Mouse (Mus musculus) stomach, embryonic 14.5 days (tissue): ENCODE data around the gene Pnpo. TPM values are rescaled to one million over a fixed set of nuclear protein-coding genes. Genes with fewer than 3 reads are reported as not detected.

Experiments
- ATAC-seq: fragments of 200-750 bp; cut with Nextera tagmentation; 2 replicates; pipeline ENCODE4 v1.8.0; 2017; ENCODE audit warnings: low read depth, moderate TSS enrichment; ENCODE audit not compliant: insufficient number of reproducible peaks, insufficient read depth, low FRiP score
- H3K27ac ChIP-seq: fragments of 300-500 bp; sonication (generic); 2 replicates; pipeline ENCODE4 v1.5.1; 2014; ENCODE audit warnings: mild to moderate bottlenecking, low read length, moderate library complexity, mixed read lengths
- H3K27me3 ChIP-seq: fragments of 300-500 bp; sonication (generic); 2 replicates; pipeline ENCODE4 v1.6.1; 2014; ENCODE audit warnings: low read length, control low read depth, mixed read lengths; ENCODE audit not compliant: control insufficient read depth, insufficient read depth
- H3K36me3 ChIP-seq: fragments of 300-500 bp; sonication (generic); 2 replicates; pipeline ENCODE4 v1.6.1; 2014; ENCODE audit warnings: mild to moderate bottlenecking, control low read depth, low read length, moderate library complexity, mixed read lengths; ENCODE audit not compliant: control insufficient read depth, insufficient read depth
- H3K4me1 ChIP-seq: fragments of 300-500 bp; sonication (generic); 2 replicates; pipeline ENCODE4 v1.6.1; 2014; ENCODE audit warnings: low read length, control low read depth, mixed read lengths; ENCODE audit not compliant: control insufficient read depth, insufficient read depth
- H3K4me2 ChIP-seq: fragments of 300-500 bp; sonication (generic); replicated peaks from 2 replicates; pipeline ENCODE4 v1.6.1; 2014; ENCODE audit warnings: low read depth, low read length, control low read depth
- H3K4me3 ChIP-seq: fragments of 300-500 bp; sonication (generic); 2 replicates; pipeline ENCODE4 v1.5.1; 2014; ENCODE audit warnings: low read depth, low read length, control low read depth
- H3K9ac ChIP-seq: fragments of 300-500 bp; sonication (generic); replicated peaks from 2 replicates; pipeline ENCODE4 v1.6.1; 2014; ENCODE audit warnings: low read depth, mild to moderate bottlenecking, control low read depth, low read length, moderate library complexity, mixed read lengths
- H3K9me3 ChIP-seq: fragments of 300-500 bp; sonication (generic); 2 replicates; pipeline ENCODE4 v1.6.1; 2016; ENCODE audit warnings: low read depth, low read length, control low read depth; ENCODE audit not compliant: control insufficient read depth
- WGBS: fragments of 180-500 bp; shearing (Covaris S2); extraction: QIAGEN DNeasy Blood & Tissue Kit; methylation state at CpG from one replicate; pipeline ENCODE4 v1.1.7; 2014; 5-methylcytosine and 5-hydroxymethylcytosine counted together
- polyA plus RNA-seq: library from polyadenylated mRNA; unstranded; fragments of >200 nt; fragmentation: Nextera tagmentation; extraction: Ambion mirVana; gene quantifications from 2 replicates; pipeline ENCODE4 v1.2.1, GENCODE M21; 2014

The Pnpo gene
- polyA plus RNA-seq, 1 experiment from 2014 or later, result 25.2 TPM

GRCm38 (mm10) chr11:96937549-96938425 is 6.0 kb downstream of the Pnpo start:
- Histone ChIP-seq H3K27me3 (no peaks in the 10 kb centered on the region), H3K36me3 (no peaks in the 10 kb centered on the region), H3K9me3 (no peaks in the 10 kb centered on the region), H3K9ac (no peak overlapping the region), H3K27ac (peak overlapping the region; percentile 23; the same call in 1 of the 2 replicates), H3K4me2 (no peak overlapping the region), H3K4me1 (no peaks in the 10 kb centered on the region), H3K4me3 (no peak overlapping the region)
- peak; percentile 70 for ATAC-seq
- WGBS, result 41% methylated on average over 10 of the region's 10 CpGs

- Histone ChIP-seq H3K36me3 (no peaks in the 10 kb centered on the region), H3K27ac (no peak overlapping the region), H3K27me3 (no peaks in the 10 kb centered on the region), H3K4me1 (no peaks in the 10 kb centered on the region), H3K9ac (no peak overlapping the region), H3K4me2 (no peak overlapping the region), H3K9me3 (no peaks in the 10 kb centered on the region), H3K4me3 (no peak overlapping the region)
- WGBS, result 83% methylated on average over 9 of the region's 9 CpGs
- ATAC-seq, result no peak
Measured at GRCm38 (mm10) chr11:96935872-96936650, 7.7 kb downstream of the Pnpo start.

- H3K4me2 ChIP-seq, result peak overlapping the region; percentile 27
- H3K27me3 ChIP-seq, result no peaks in the 10 kb centered on the region
- H3K36me3 ChIP-seq, result no peaks in the 10 kb centered on the region
- ATAC-seq, result peak; percentile 88
- H3K4me1 ChIP-seq, result no peaks in the 10 kb centered on the region
- no peak overlapping the region for H3K9ac ChIP-seq
- no peaks in the 10 kb centered on the region for H3K9me3 ChIP-seq
- no peak overlapping the region for H3K4me3 ChIP-seq
- peak overlapping the region; percentile 10; the same call in 1 of the 2 replicates for H3K27ac ChIP-seq
- 24% methylated on average over 12 of the region's 12 CpGs for WGBS
Measured at GRCm38 (mm10) chr11:96934921-96935356, 8.8 kb downstream of the Pnpo start.

GRCm38 (mm10) chr11:96933562-96934276 is 10.1 kb downstream of the Pnpo start:
- H3K27ac ChIP-seq, result no peak overlapping the region
- H3K4me2 ChIP-seq, result no peak overlapping the region
- H3K36me3 ChIP-seq, result no peaks in the 10 kb centered on the region
- H3K9ac ChIP-seq, result no peak overlapping the region
- ATAC-seq, result no peak
- H3K9me3 ChIP-seq, result no peaks in the 10 kb centered on the region
- H3K4me1 ChIP-seq, result no peaks in the 10 kb centered on the region
- H3K4me3 ChIP-seq, result no peak overlapping the region
- H3K27me3 ChIP-seq, result no peaks in the 10 kb centered on the region
- WGBS, result 90% methylated on average over 13 of the region's 13 CpGs

GRCm38 (mm10) chr11:96931327-96932062 is 12.3 kb downstream of the Pnpo start:
- 53% methylated on average over 8 of the region's 8 CpGs for WGBS
- Histone ChIP-seq H3K27me3 (no peaks in the 10 kb centered on the region), H3K4me2 (peak overlapping the region; percentile 1; the same call in 1 of the 2 replicates), H3K4me3 (no peak overlapping the region), H3K27ac (no peak overlapping the region), H3K4me1 (no peaks in the 10 kb centered on the region), H3K36me3 (no peaks in the 10 kb centered on the region), H3K9ac (no peak overlapping the region), H3K9me3 (no peaks in the 10 kb centered on the region)
- no peak for ATAC-seq

GRCm38 (mm10) chr11:96929766-96930331 is 13.9 kb downstream of the Pnpo start:
- H3K4me3 ChIP-seq, result peak overlapping the region; percentile 34
- H3K27ac ChIP-seq, result peak overlapping the region; percentile 93
- H3K9ac ChIP-seq, result no peak overlapping the region; the same call in 1 of the 2 replicates
- H3K27me3 ChIP-seq, result no peaks in the 10 kb centered on the region
- H3K36me3 ChIP-seq, result no peaks in the 10 kb centered on the region
- ATAC-seq, result no peak
- H3K9me3 ChIP-seq, result no peaks in the 10 kb centered on the region
- peak overlapping the region; percentile 40 for H3K4me2 ChIP-seq
- no peaks in the 10 kb centered on the region for H3K4me1 ChIP-seq
- 52% methylated on average over 9 of the region's 9 CpGs for WGBS

GRCm38 (mm10) chr11:96929096-96929765 is 14.6 kb downstream of the Pnpo start:
- Histone ChIP-seq H3K9ac (no peak overlapping the region; the same call in 1 of the 2 replicates), H3K27me3 (no peaks in the 10 kb centered on the region), H3K36me3 (no peaks in the 10 kb centered on the region), H3K9me3 (no peaks in the 10 kb centered on the region), H3K4me3 (peak overlapping the region; percentile 34), H3K4me1 (no peaks in the 10 kb centered on the region), H3K4me2 (peak overlapping the region; percentile 40), H3K27ac (peak overlapping the region; percentile 93)
- ATAC-seq, result peak; percentile 87
- WGBS, result 10% methylated on average over 13 of the region's 13 CpGs
